Mouse (Mus musculus): ENCODE measurements around the gene Ror2. TPM values are rescaled to one million over a fixed set of nuclear protein-coding genes. Genes with fewer than 3 reads are reported as not detected.

The Ror2 gene
- polyA plus RNA-seq, 1 experiment from 2014 or later = 27.4 TPM

GRCm38 (mm10) chr13:53188935-53189334 is 97.0 kb downstream of the Ror2 start:
- no peak overlapping the region for H3K4me3 ChIP-seq
- H3K27ac ChIP-seq = 0 out of 2 replicates have a peak overlapping the region, but pooled peaks have one; percentile 64
- no peaks in the 10 kb centered on the region for H3K9me3 ChIP-seq
- H3K4me2 ChIP-seq = no peak overlapping the region
- no peaks in the 10 kb centered on the region for H3K36me3 ChIP-seq
- no peak overlapping the region for H3K9ac ChIP-seq
- 79% methylated on average over 10 of the region's 10 CpGs for WGBS
- ATAC-seq (ENCODE audit: insufficient number of reproducible peaks, insufficient read depth, low FRiP score, low TSS enrichment, low read depth) = no peak
- H3K4me1 ChIP-seq = peaks cover 44% of the 10 kb centered on the region
- H3K27me3 ChIP-seq = no peaks in the 10 kb centered on the region

- peaks cover 58% of the 10 kb centered on the region for H3K4me1 ChIP-seq
- no peak for ATAC-seq (ENCODE audit: insufficient number of reproducible peaks, insufficient read depth, low FRiP score, low TSS enrichment, low read depth)
- H3K4me3 ChIP-seq = no peak overlapping the region
- H3K9me3 ChIP-seq = no peaks in the 10 kb centered on the region
- no peaks in the 10 kb centered on the region for H3K27me3 ChIP-seq
- peak overlapping the region; percentile 93; the same call in 1 of the 2 replicates for H3K27ac ChIP-seq
- 68% methylated on average over 1 of the region's 1 CpGs for WGBS
- no peak overlapping the region for H3K9ac ChIP-seq
- H3K4me2 ChIP-seq = no peak overlapping the region
- H3K36me3 ChIP-seq = no peaks in the 10 kb centered on the region
These were observed 101.1 kb downstream of the Ror2 start for GRCm38 (mm10) chr13:53184858-53185257.

- Histone ChIP-seq H3K36me3 (no peaks in the 10 kb centered on the region), H3K27ac (peak overlapping the region; percentile 93), H3K4me3 (no peak overlapping the region), H3K9me3 (no peaks in the 10 kb centered on the region), H3K27me3 (no peaks in the 10 kb centered on the region), H3K4me2 (peak overlapping the region; percentile 49), H3K4me1 (peaks cover 65% of the 10 kb centered on the region), H3K9ac (0 out of 2 replicates have a peak overlapping the region, but pooled peaks have one; percentile 36)
- 47% methylated on average over 5 of the region's 5 CpGs for WGBS
- no peak for ATAC-seq (ENCODE audit: insufficient number of reproducible peaks, insufficient read depth, low FRiP score, low TSS enrichment, low read depth)
These were observed 101.8 kb downstream of the Ror2 start for GRCm38 (mm10) chr13:53184149-53184548.

GRCm38 (mm10) chr13:53183161-53183577 is 102.8 kb downstream of the Ror2 start:
- Histone ChIP-seq H3K4me3 (0 out of 2 replicates have a peak overlapping the region, but pooled peaks have one; percentile 17), H3K27me3 (no peaks in the 10 kb centered on the region), H3K4me2 (peak overlapping the region; percentile 49), H3K27ac (peak overlapping the region; percentile 93), H3K4me1 (peaks cover 68% of the 10 kb centered on the region), H3K9me3 (no peaks in the 10 kb centered on the region), H3K36me3 (no peaks in the 10 kb centered on the region), H3K9ac (no peak overlapping the region; the same call in 1 of the 2 replicates)
- peak; percentile 80 for ATAC-seq (ENCODE audit: insufficient number of reproducible peaks, insufficient read depth, low FRiP score, low TSS enrichment, low read depth)
- WGBS = 17% methylated on average over 8 of the region's 8 CpGs

- no peak for ATAC-seq (ENCODE audit: insufficient number of reproducible peaks, insufficient read depth, low FRiP score, low TSS enrichment, low read depth)
- 0 out of 2 replicates have a peak overlapping the region, but pooled peaks have one; percentile 9 for H3K4me3 ChIP-seq
- peak overlapping the region; percentile 45 for H3K4me2 ChIP-seq
- H3K4me1 ChIP-seq = peaks cover 86% of the 10 kb centered on the region
- no peaks in the 10 kb centered on the region for H3K27me3 ChIP-seq
- peak overlapping the region; percentile 88 for H3K27ac ChIP-seq
- H3K36me3 ChIP-seq = no peaks in the 10 kb centered on the region
- H3K9me3 ChIP-seq = no peaks in the 10 kb centered on the region
- no peak overlapping the region; the same call in 1 of the 2 replicates for H3K9ac ChIP-seq
- WGBS = 2% methylated on average over 13 of the region's 13 CpGs
These were observed 107.3 kb downstream of the Ror2 start for GRCm38 (mm10) chr13:53178594-53178993.

GRCm38 (mm10) chr13:53178171-53178570 is 107.8 kb downstream of the Ror2 start:
- no peak for ATAC-seq (ENCODE audit: insufficient number of reproducible peaks, insufficient read depth, low FRiP score, low TSS enrichment, low read depth)
- Histone ChIP-seq H3K27me3 (no peaks in the 10 kb centered on the region), H3K4me3 (0 out of 2 replicates have a peak overlapping the region, but pooled peaks have one; percentile 1), H3K9me3 (no peaks in the 10 kb centered on the region), H3K36me3 (no peaks in the 10 kb centered on the region), H3K9ac (no peak overlapping the region), H3K27ac (peak overlapping the region; percentile 88), H3K4me1 (peaks cover 85% of the 10 kb centered on the region), H3K4me2 (peak overlapping the region; percentile 45)
- WGBS = 36% methylated on average over 4 of the region's 4 CpGs

- no peaks in the 10 kb centered on the region for H3K27me3 ChIP-seq
- 0 out of 2 replicates have a peak overlapping the region, but pooled peaks have one; percentile 9 for H3K4me2 ChIP-seq
- WGBS = 26% methylated on average over 7 of the region's 7 CpGs
- H3K27ac ChIP-seq = peak overlapping the region; percentile 88; the same call in 1 of the 2 replicates
- no peaks in the 10 kb centered on the region for H3K36me3 ChIP-seq
- no peak overlapping the region for H3K9ac ChIP-seq
- peaks cover 84% of the 10 kb centered on the region for H3K4me1 ChIP-seq
- ATAC-seq (ENCODE audit: insufficient number of reproducible peaks, insufficient read depth, low FRiP score, low TSS enrichment, low read depth) = no peak
- no peaks in the 10 kb centered on the region for H3K9me3 ChIP-seq
- H3K4me3 ChIP-seq = no peak overlapping the region
These were observed 108.6 kb downstream of the Ror2 start for GRCm38 (mm10) chr13:53177424-53177718.

- no peak overlapping the region for H3K9ac ChIP-seq
These were observed 109.1 kb downstream of the Ror2 start for GRCm38 (mm10) chr13:53176695-53177423.

GRCm38 (mm10) chr13:53175041-53175440 is 110.9 kb downstream of the Ror2 start:
- no peak overlapping the region for H3K27ac ChIP-seq

More at GRCm38 (mm10) chr13:53176695-53177423, 109.1 kb downstream of the Ror2 start:
- no peak overlapping the region for H3K4me3 ChIP-seq
- H3K36me3 ChIP-seq = no peaks in the 10 kb centered on the region
- peak overlapping the region; percentile 41 for H3K27ac ChIP-seq
- no peaks in the 10 kb centered on the region for H3K27me3 ChIP-seq
- H3K4me2 ChIP-seq = 0 out of 2 replicates have a peak overlapping the region, but pooled peaks have one; percentile 9
- peaks cover 81% of the 10 kb centered on the region for H3K4me1 ChIP-seq
- WGBS = 48% methylated on average over 10 of the region's 10 CpGs
- no peak for ATAC-seq (ENCODE audit: insufficient number of reproducible peaks, insufficient read depth, low FRiP score, low TSS enrichment, low read depth)
- no peaks in the 10 kb centered on the region for H3K9me3 ChIP-seq

GRCm38 (mm10) chr13:53163671-53164070 is 122.3 kb downstream of the Ror2 start:
- Histone ChIP-seq H3K36me3 (no peaks in the 10 kb centered on the region), H3K9ac (no peak overlapping the region), H3K4me3 (no peak overlapping the region), H3K9me3 (no peaks in the 10 kb centered on the region), H3K27me3 (no peaks in the 10 kb centered on the region), H3K4me2 (no peak overlapping the region), H3K4me1 (peaks cover 79% of the 10 kb centered on the region), H3K27ac (no peak overlapping the region)
- ATAC-seq (ENCODE audit: insufficient number of reproducible peaks, insufficient read depth, low FRiP score, low TSS enrichment, low read depth) = no peak
- WGBS = 61% methylated on average over 10 of the region's 10 CpGs

More at GRCm38 (mm10) chr13:53175041-53175440, 110.9 kb downstream of the Ror2 start:
- Histone ChIP-seq H3K9ac (no peak overlapping the region), H3K9me3 (no peaks in the 10 kb centered on the region), H3K27me3 (no peaks in the 10 kb centered on the region), H3K4me1 (peaks cover 74% of the 10 kb centered on the region), H3K36me3 (0 out of 2 replicates have a peak, but pooled peaks cover 3% of the 10 kb centered on the region), H3K4me2 (no peak overlapping the region), H3K4me3 (no peak overlapping the region)
- WGBS = 56% methylated on average over 7 of the region's 7 CpGs
- no peak for ATAC-seq (ENCODE audit: insufficient number of reproducible peaks, insufficient read depth, low FRiP score, low TSS enrichment, low read depth)

GRCm38 (mm10) chr13:53163060-53163459 is 122.9 kb downstream of the Ror2 start:
- ATAC-seq (ENCODE audit: insufficient number of reproducible peaks, insufficient read depth, low FRiP score, low TSS enrichment, low read depth) = no peak

GRCm38 (mm10) chr13:53159501-53159900 is 126.4 kb downstream of the Ror2 start:
- no peaks in the 10 kb centered on the region for H3K27me3 ChIP-seq
- H3K4me2 ChIP-seq = no peak overlapping the region
- ATAC-seq (ENCODE audit: insufficient number of reproducible peaks, insufficient read depth, low FRiP score, low TSS enrichment, low read depth) = no peak
- no peak overlapping the region for H3K27ac ChIP-seq
- 67% methylated on average over 5 of the region's 6 CpGs for WGBS
- H3K9me3 ChIP-seq = no peaks in the 10 kb centered on the region
- H3K4me3 ChIP-seq = no peak overlapping the region
- no peak overlapping the region for H3K9ac ChIP-seq
- no peaks in the 10 kb centered on the region for H3K36me3 ChIP-seq
- peaks cover 79% of the 10 kb centered on the region for H3K4me1 ChIP-seq

More at GRCm38 (mm10) chr13:53163060-53163459, 122.9 kb downstream of the Ror2 start:
- no peak overlapping the region for H3K4me2 ChIP-seq
- H3K27me3 ChIP-seq = no peaks in the 10 kb centered on the region
- WGBS = 81% methylated on average over 8 of the region's 8 CpGs
- H3K4me1 ChIP-seq = peaks cover 80% of the 10 kb centered on the region
- no peak overlapping the region for H3K4me3 ChIP-seq
- H3K36me3 ChIP-seq = no peaks in the 10 kb centered on the region
- no peak overlapping the region for H3K9ac ChIP-seq
- no peaks in the 10 kb centered on the region for H3K9me3 ChIP-seq
- no peak overlapping the region for H3K27ac ChIP-seq
